Mouse (Mus musculus) liver, embryonic 14.5 days (tissue): ENCODE results near the gene 4930426L09Rik. TPM values are rescaled to one million over a fixed set of nuclear protein-coding genes. Genes with fewer than 3 reads are reported as not detected.
A peak's percentile ranks its signal among the peaks of the same experiment; 100 is the strongest.

Experiments
- ATAC-seq: fragments of 200-750 bp; cut with Nextera tagmentation; 2 replicates; pipeline ENCODE4 v1.8.0; 2017; ENCODE audit warnings: moderate number of reproducible peaks, mild to moderate bottlenecking, moderate library complexity; ENCODE audit not compliant: insufficient read depth
- DNase-seq, 3 experiments: peaks; one replicate each; pipeline ENCODE4 v3.0.0-alpha.2; 2012 to 2013; ENCODE audit warnings: low read depth in 3 of 3, low spot score in 3 of 3
- H3K27ac ChIP-seq: fragments of 300-500 bp; sonication (generic); 2 replicates; pipeline ENCODE4 v1.5.1; 2014; ENCODE audit warnings: moderate library complexity, mild to moderate bottlenecking, control low read depth, inconsistent platforms
- H3K27me3 ChIP-seq: fragments of 300-500 bp; sonication (generic); 2 replicates; pipeline ENCODE4 v1.6.1; 2014; ENCODE audit warnings: mild to moderate bottlenecking, low read length, moderate library complexity; ENCODE audit not compliant: control insufficient read depth, insufficient read depth
- H3K36me3 ChIP-seq: fragments of 300-500 bp; sonication (generic); replicated peaks from 2 replicates; pipeline ENCODE4 v1.6.1; 2014; ENCODE audit warnings: low read depth; ENCODE audit not compliant: control insufficient read depth, insufficient read depth
- H3K4me1 ChIP-seq, 2 experiments: fragments of 200-500 bp in 1 of 2; fragments of 300-500 bp in 1 of 2; sonication (generic) in 1 of 2; replicated peaks; 2 replicates each; pipeline ENCODE4 v1.6.1; 2012 to 2014; ENCODE audit warnings: antibody characterized with exemption in 1 of 2, inconsistent platforms in 1 of 2, low read length in 1 of 2; ENCODE audit not compliant: control insufficient read depth in 2 of 2, insufficient read depth in 2 of 2
- H3K4me2 ChIP-seq: fragments of 300-500 bp; sonication (generic); 2 replicates; pipeline ENCODE4 v1.6.1; 2014; ENCODE audit warnings: low read depth, mild to moderate bottlenecking, control low read depth, moderate library complexity
- H3K4me3 ChIP-seq, 2 experiments: fragments of 200-500 bp in 1 of 2; fragments of 300-500 bp in 1 of 2; sonication (generic) in 1 of 2; 2 replicates each; pipeline ENCODE4 v1.5.1; 2012 to 2014; ENCODE audit warnings: low read depth in 2 of 2, low read length in 2 of 2, mild to moderate bottlenecking in 2 of 2, control low read depth in 1 of 2, inconsistent platforms in 1 of 2, moderate library complexity in 1 of 2; ENCODE audit not compliant: insufficient read depth in 1 of 2
- H3K9ac ChIP-seq: fragments of 300-500 bp; sonication (generic); replicated peaks from 2 replicates; pipeline ENCODE4 v1.6.1; 2014; ENCODE audit warnings: mild to moderate bottlenecking, control low read depth, moderate library complexity
- H3K9me3 ChIP-seq: fragments of 300-500 bp; sonication (generic); 2 replicates; pipeline ENCODE4 v1.6.1; 2016; ENCODE audit warnings: low read length, mixed read lengths; ENCODE audit not compliant: control insufficient read depth
- CTCF ChIP-seq: IDR thresholded peaks from 2 replicates; pipeline ENCODE4 v1.5.1; 2016; ENCODE audit warnings: antibody characterized with exemption, low read depth, control low read depth
- EP300 ChIP-seq: IDR thresholded peaks from 2 replicates; pipeline ENCODE4 v1.6.1; 2016; ENCODE audit warnings: antibody characterized with exemption, low read depth
- WGBS: fragments of 180-500 bp; shearing (Covaris S2); extraction: QIAGEN DNeasy Blood & Tissue Kit; methylation state at CpG from one replicate; pipeline ENCODE4 v1.1.7; 2014; ENCODE audit not compliant: insufficient replicate concordance; 5-methylcytosine and 5-hydroxymethylcytosine counted together
- polyA plus RNA-seq, 2 experiments: library from polyadenylated mRNA; depleted of rRNA in 1 of 2; stranded (reverse) in 1 of 2; unstranded in 1 of 2; fragments of >200 nt; fragmentation: Nextera tagmentation in 1 of 2; extraction: Ambion mirVana in 1 of 2; gene quantifications; 2 replicates each; pipeline versions ENCODE4 v1.2.1 to v1.2.3; 2012 to 2014

Gene 4930426L09Rik
- polyA plus RNA-seq, 2 experiments = 0.22 to 0.28 TPM

DNA sequence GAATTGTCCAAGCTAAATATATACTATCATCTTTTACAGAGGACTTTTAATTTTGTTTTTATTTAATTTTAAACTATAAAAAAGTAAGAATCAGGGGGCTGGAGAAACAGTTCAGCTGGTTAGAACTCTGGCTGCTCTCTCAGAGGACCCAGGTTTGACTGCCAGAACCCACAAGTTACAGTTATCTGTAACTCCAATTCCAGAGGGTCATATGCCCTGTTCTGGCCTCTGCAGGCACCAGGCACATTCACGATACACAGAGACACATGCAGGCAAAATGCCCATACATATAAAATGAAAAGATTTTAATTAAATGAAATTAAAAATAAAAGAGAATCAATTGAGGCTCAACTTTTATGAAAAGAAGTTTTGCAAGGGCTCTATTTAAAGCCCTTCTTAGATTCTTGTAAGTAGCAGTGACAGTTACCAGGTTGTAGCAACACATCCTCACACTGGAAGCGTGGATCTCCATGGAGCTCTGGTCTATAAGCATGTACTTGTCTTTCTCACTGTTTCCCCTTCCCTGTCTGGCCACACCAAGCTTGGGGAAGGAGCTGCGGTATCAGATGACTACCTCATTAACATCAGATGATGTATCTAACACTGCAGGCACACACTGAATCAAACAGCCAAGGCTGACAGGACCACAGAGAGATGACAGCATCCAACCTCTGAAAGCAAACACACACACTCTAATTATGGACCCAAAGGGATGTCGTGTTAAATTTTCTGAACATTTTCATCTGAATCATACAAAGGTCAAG, 23.1 kb upstream of the 4930426L09Rik start:
- WGBS = 38% methylated on average over 4 of the region's 4 CpGs
- no peaks in the 10 kb centered on the region for H3K27me3 ChIP-seq
- peak overlapping the region; percentile 25; the same call in 1 of the 2 replicates for H3K9ac ChIP-seq
- H3K4me2 ChIP-seq = no peak overlapping the region
- DNase-seq = no peak
- H3K36me3 ChIP-seq = no peaks in the 10 kb centered on the region
- TF ChIP-seq EP300 = 0 out of 2 replicates have a peak, but pooled peaks have one; percentile 2
- TF ChIP-seq CTCF = no peak
- H3K9me3 ChIP-seq = peaks cover 4% of the 10 kb centered on the region
- no peak overlapping the region for H3K27ac ChIP-seq
- H3K4me1 ChIP-seq = peaks cover 26 to 31% of the 10 kb centered on the region in 2 experiments
- no peak overlapping the region for H3K4me3 ChIP-seq
- ATAC-seq = peak; percentile 58; the same call in 1 of the 2 replicates

DNA sequence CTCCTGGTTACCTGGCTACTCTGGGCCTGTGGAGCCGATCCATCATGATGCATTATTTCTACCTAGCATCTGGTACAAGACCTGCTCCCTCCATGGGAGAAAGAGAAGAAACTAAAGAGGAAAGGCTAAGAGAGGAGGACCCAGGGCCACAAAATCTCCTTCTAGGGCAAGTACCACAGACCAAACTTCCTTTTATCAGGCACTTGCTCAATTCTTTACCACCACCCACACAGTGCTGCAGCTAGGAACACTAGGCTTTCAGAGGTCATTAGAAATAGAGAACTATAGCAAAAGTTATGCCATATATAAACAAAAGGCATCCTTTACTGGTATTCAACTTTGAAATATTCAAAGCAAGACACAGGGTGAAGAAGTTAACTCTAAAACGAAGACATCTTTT, 22.0 kb upstream of the 4930426L09Rik start:
- Histone ChIP-seq H3K27ac (no peak overlapping the region), H3K9ac (no peak overlapping the region), H3K36me3 (no peaks in the 10 kb centered on the region), H3K4me1 (peaks cover 17 to 24% of the 10 kb centered on the region in 2 experiments), H3K9me3 (peaks cover 4% of the 10 kb centered on the region), H3K4me2 (no peak overlapping the region), H3K27me3 (no peaks in the 10 kb centered on the region), H3K4me3 (no peak overlapping the region)
- no peak for ATAC-seq
- 73% methylated on average over 2 of the region's 2 CpGs for whole genome bisulfite sequencing
- no peak for DNase-seq
- TF ChIP-seq CTCF = no peak

DNA sequence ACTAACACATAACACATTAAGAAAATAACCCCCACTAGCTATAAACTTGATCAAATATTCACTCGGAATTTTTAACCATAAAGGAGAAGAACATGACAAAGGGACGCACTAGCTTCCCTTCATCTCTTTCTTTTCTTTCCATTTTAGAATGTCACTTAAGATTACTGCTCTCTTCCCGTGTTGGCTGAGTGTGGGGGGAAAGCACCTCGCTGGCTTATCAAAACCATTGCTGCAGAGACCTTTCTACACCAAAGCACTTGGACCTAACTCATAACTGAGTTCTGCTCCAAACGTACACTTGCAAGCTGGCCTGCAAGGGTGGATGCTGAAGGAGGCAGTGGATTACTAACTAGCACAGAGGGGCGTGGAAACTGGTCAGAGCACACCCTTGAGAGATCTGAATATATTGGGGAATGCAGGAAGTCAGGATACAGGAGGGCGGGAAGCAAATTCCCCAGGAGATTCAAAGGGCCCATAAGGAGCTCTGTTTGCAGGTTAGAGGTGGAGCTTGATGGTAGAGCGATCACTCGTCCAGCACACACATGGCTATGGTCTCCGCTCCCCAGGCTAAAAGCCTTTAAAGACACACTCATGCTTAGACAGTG, 20.8 kb upstream of the 4930426L09Rik start:
- no peak for TF ChIP-seq EP300
- TF ChIP-seq CTCF = no peak
- DNase-seq (no peak), ATAC-seq (no peak)
- no peak overlapping the region for H3K9ac ChIP-seq
- no peaks in the 10 kb centered on the region for H3K36me3 ChIP-seq
- WGBS = 61% methylated on average over 10 of the region's 10 CpGs
- H3K4me3 ChIP-seq = no peak overlapping the region
- no peaks in the 10 kb centered on the region for H3K27me3 ChIP-seq
- H3K9me3 ChIP-seq = peaks cover 4% of the 10 kb centered on the region
- no peak overlapping the region for H3K27ac ChIP-seq
- H3K4me1 ChIP-seq = peaks cover 17 to 20% of the 10 kb centered on the region in 2 experiments
- H3K4me2 ChIP-seq = no peak overlapping the region

DNA sequence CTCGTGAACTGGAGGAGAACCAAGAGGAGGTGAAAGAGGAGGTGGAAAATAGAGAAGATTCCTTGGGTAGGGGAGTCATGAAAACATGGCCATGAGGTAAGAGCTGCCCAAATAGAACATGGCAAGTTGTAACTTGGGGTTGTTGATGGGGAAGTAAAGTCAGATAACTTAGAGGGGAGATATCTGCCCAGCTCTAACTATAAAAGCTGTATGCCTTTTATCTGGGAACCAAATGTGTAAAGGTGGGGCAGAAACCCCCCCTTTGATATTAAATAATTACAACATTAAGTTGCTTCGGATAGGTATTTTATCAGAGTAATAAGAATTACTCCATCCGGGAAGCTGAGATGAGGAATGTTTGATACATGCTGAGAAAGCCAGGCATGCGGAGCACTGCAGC, 19.1 kb upstream of the 4930426L09Rik start:
- DNase-seq (no peak), ATAC-seq (no peak)
- TF ChIP-seq CTCF = no peak
- no peak for TF ChIP-seq EP300
- 80% methylated on average over 4 of the region's 4 CpGs for WGBS
- Histone ChIP-seq H3K4me2 (no peak overlapping the region), H3K9ac (no peak overlapping the region), H3K27ac (no peak overlapping the region), H3K27me3 (no peaks in the 10 kb centered on the region), H3K36me3 (no peaks in the 10 kb centered on the region), H3K4me1 (peaks cover 13 to 24% of the 10 kb centered on the region in 2 experiments), H3K9me3 (no peaks in the 10 kb centered on the region), H3K4me3 (no peak overlapping the region)

DNA sequence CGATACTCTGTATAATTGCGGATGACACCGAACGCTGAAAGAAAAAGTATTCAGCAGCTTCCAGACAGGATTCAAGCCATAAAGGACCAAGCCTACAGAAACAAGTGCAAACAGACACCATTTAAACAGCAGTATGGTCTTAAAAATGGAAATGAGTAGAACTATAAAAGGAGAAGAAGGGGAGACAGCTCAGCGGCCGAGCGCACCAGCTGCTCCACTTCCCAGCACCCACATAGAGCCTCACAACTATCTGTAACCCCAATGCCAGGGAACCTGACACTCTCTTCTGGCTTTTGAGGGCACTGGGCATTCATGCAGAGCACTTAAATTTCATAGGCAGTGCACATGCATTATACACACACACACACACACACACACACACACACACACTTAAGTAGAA, 18.5 kb upstream of the 4930426L09Rik start:
- Histone ChIP-seq H3K4me3 (no peak overlapping the region), H3K9ac (no peak overlapping the region), H3K27ac (no peak overlapping the region), H3K36me3 (no peaks in the 10 kb centered on the region), H3K9me3 (no peaks in the 10 kb centered on the region), H3K27me3 (no peaks in the 10 kb centered on the region), H3K4me2 (no peak overlapping the region), H3K4me1 (peaks cover 13 to 24% of the 10 kb centered on the region in 2 experiments)
- no peak for ATAC-seq
- TF ChIP-seq CTCF (no peak), EP300 (no peak)
- no peak for DNase-seq
- WGBS = 84% methylated on average over 7 of the region's 7 CpGs
